Mouse (Mus musculus) liver, embryonic 14.5 days (tissue): ENCODE results near the gene Hist1h2ak.

Experiments
- CTCF ChIP-seq: IDR thresholded peaks from 2 replicates; pipeline ENCODE4 v1.5.1; 2016; ENCODE audit warnings: antibody characterized with exemption, low read depth, control low read depth
- EP300 ChIP-seq: IDR thresholded peaks from 2 replicates; pipeline ENCODE4 v1.6.1; 2016; ENCODE audit warnings: antibody characterized with exemption, low read depth

DNA sequence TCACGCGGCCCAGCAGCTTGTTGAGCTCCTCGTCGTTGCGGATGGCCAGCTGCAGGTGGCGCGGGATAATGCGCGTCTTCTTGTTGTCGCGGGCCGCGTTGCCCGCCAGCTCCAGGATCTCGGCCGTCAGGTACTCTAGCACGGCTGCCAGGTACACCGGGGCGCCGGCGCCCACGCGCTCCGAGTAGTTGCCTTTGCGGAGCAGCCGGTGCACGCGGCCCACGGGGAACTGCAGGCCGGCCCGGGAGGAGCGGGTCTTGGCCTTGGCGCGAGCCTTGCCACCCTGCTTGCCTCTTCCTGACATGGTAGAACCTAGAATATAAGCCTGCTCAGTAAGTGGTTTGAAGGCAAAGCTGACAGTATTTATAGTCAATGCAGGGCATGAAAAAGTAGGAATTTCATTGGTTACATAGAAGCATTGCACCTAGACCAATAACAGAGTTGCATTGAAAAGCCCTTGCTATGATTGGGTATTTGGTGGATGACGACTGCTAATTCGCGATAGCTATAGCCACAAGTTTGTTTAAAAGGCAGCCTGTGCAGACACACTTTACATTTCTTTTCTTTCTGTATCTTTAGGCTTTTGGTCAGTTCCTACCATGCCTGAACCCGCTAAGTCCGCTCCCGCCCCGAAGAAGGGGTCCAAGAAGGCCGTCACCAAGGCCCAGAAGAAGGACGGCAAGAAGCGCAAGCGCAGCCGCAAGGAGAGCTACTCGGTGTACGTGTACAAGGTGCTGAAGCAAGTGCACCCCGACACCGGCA is at the start of gene Hist1h2ak, which contains the start of gene Hist1h2bn:
- TF ChIP-seq CTCF (peak; percentile 58; the same call in 1 of the 2 replicates), EP300 (peak; percentile 75)
